17 mouse cellular contexts compared by ENCODE assay signal in genomic region chr6:115968700-115969099, GRCm38 (mm10). TPM values are rescaled to one million over a fixed set of nuclear protein-coding genes. Genes with fewer than 3 reads are reported as not detected.
DNase-seq lines count a peak whose midpoint lies in the region; ATAC-seq and TF ChIP-seq lines count a peak whose summit lies in the region.
"Had no signal": no experiment of that assay in that cellular context is flagged by ENCODE, and none has a peak within 500 bp of the region (broad histone marks: within the 10 kb centered on the region; RNA-seq: fewer than 3 reads in every experiment).

No protein-coding gene starts in this region.

- no peak for TF ChIP-seq EP300 in liver, postnatal 0 days (IDR thresholded peaks at IDR 0.05; ENCODE audit: low read depth)

- H3K36me3 ChIP-seq in liver, embryonic 13.5 days: peaks cover 3% of the 10 kb centered on the region; the same call in 1 of the 2 replicates
- peaks cover 4% of the 10 kb centered on the region; the same call in 1 of the 2 replicates for H3K36me3 ChIP-seq in liver, postnatal 0 days (replicated peaks; ENCODE audit: insufficient read depth, low read length)
- H3K36me3 ChIP-seq in myocyte (ENCODE audit: control insufficient read depth, insufficient read depth): peaks cover 2% of the 10 kb centered on the region
- H3K36me3 ChIP-seq: midbrain, embryonic 12.5 days had no signal

- H3K9ac ChIP-seq in liver, embryonic 13.5 days: no peak overlapping the region
- H3K9ac ChIP-seq in liver, postnatal 0 days (replicated peaks): no peak overlapping the region
- H3K9ac ChIP-seq: heart, embryonic 13.5 days; midbrain, embryonic 12.5 days had no signal

- H3K27me3 ChIP-seq in liver, embryonic 13.5 days: no peaks in the 10 kb centered on the region
- H3K27me3 ChIP-seq in liver, postnatal 0 days (ENCODE audit: insufficient read depth, low read length): no peaks in the 10 kb centered on the region
- no peaks in the 10 kb centered on the region for H3K27me3 ChIP-seq in myocyte (ENCODE audit: control insufficient read depth, insufficient read depth, insufficient read length)

- ATAC-seq in liver, embryonic 13.5 days (ENCODE audit: low read depth): 0 out of 2 replicates have a peak, but pooled peaks have one; percentile 4
- ATAC-seq in liver, postnatal 0 days: no peak
- ATAC-seq in granulocyte monocyte progenitor cell, adult 5-6 weeks (replicated peaks; ENCODE audit: poor library complexity, severe bottlenecking): peak; percentile 45
- ATAC-seq in activated CD4-positive, CD25-positive, alpha-beta regulatory T cell, adult 4 months: no peak

- H3K27ac ChIP-seq in liver, embryonic 13.5 days: no peak overlapping the region
- no peak overlapping the region for H3K27ac ChIP-seq in liver, postnatal 0 days (ENCODE audit: low read depth)
- H3K27ac ChIP-seq: heart, embryonic 13.5 days; midbrain, embryonic 12.5 days had no signal

- no peak for TF ChIP-seq POLR2A in myocyte (IDR thresholded peaks at IDR 0.05; ENCODE audit: insufficient read length, low read depth)

- H3ac ChIP-seq in myocyte (ENCODE audit: control insufficient read depth, insufficient read length): no peak overlapping the region

- no peak for TF ChIP-seq CTCF in liver, postnatal 0 days (IDR thresholded peaks at IDR 0.05; ENCODE audit: low read depth)

- peaks cover 35% of the 10 kb centered on the region for H3K4me1 ChIP-seq in liver, embryonic 13.5 days (replicated peaks)
- peaks cover 13% of the 10 kb centered on the region for H3K4me1 ChIP-seq in liver, postnatal 0 days (ENCODE audit: insufficient read depth)

- H3K4me3 ChIP-seq in liver, embryonic 13.5 days (replicated peaks): no peak overlapping the region
- H3K4me3 ChIP-seq in liver, postnatal 0 days (ENCODE audit: low read depth, low read length): no peak overlapping the region
- H3K4me3 ChIP-seq in myocyte: no peak overlapping the region
- H3K4me3 ChIP-seq: heart, embryonic 13.5 days; midbrain, embryonic 12.5 days had no signal

- 75% methylated on average over 6 of the region's 6 CpGs for WGBS in liver, embryonic 13.5 days (ENCODE audit: insufficient replicate concordance)
- 76% methylated on average over 6 of the region's 6 CpGs for WGBS in liver, postnatal 0 days (ENCODE audit: insufficient replicate concordance)

- peak; percentile 72 for DNase-seq in cerebellum, adult 11-12 months
- DNase-seq in cerebellum, adult 9-11 months: no peak
- DNase-seq in liver, embryonic 13.5 days: no peak
- DNase-seq in liver, postnatal 0 days: no peak
- DNase-seq in thymus, postnatal 25 days: no peak
- DNase-seq: kidney, postnatal 10 days; layer of hippocampus, postnatal 36 days; right cerebral cortex, postnatal 25 days had no signal

- H3K4me2 ChIP-seq in liver, embryonic 13.5 days: no peak overlapping the region
- H3K4me2 ChIP-seq in liver, postnatal 0 days (ENCODE audit: low read depth, low read length): no peak overlapping the region
- H3K4me2 ChIP-seq in myocyte (ENCODE audit: low read depth): no peak overlapping the region
- H3K4me2 ChIP-seq: heart, embryonic 13.5 days; midbrain, embryonic 12.5 days had no signal

- no peaks in the 10 kb centered on the region for H3K9me3 ChIP-seq in liver, embryonic 13.5 days (replicated peaks)
- no peaks in the 10 kb centered on the region for H3K9me3 ChIP-seq in liver, postnatal 0 days (ENCODE audit: low read length)
- H3K9me3 ChIP-seq: heart, embryonic 13.5 days; midbrain, embryonic 12.5 days had no signal

- no peaks in the 10 kb centered on the region for H3K79me2 ChIP-seq in myocyte (ENCODE audit: control insufficient read depth, insufficient read depth)

TF ChIP-seq in myocyte, 11 proteins besides CTCF, POLR2A, EP300 and RAD21:
- peak in 2 of 3 experiments; percentile 44 to 54 for TF ChIP-seq MYOG (IDR thresholded peaks at IDR 0.05; ENCODE audit: control insufficient read depth in 1 of 3, insufficient read depth in 1 of 3, insufficient read length in 2 of 3, low read depth in 2 of 3)
- TF ChIP-seq E2F4 (IDR thresholded peaks at IDR 0.05; ENCODE audit: insufficient read depth): no peak
- TF ChIP-seq MAX (IDR thresholded peaks at IDR 0.05; ENCODE audit: low read depth): no peak
- peak in 1 of 3 experiments; percentile 64 for TF ChIP-seq MYOD1 (IDR thresholded peaks at IDR 0.05; ENCODE audit: control insufficient read depth in 1 of 3, insufficient read length in 2 of 3, low read depth in 2 of 3)
- TF ChIP-seq CEBPB (IDR thresholded peaks at IDR 0.05; ENCODE audit: insufficient read depth, poor library complexity, severe bottlenecking): no peak
TF ChIP-seq in myocyte: peak in this region for 2.

RNA-seq across cellular contexts. Expression of gene H1foo, which starts 24.0 kb away (rescaled TPM):
- not detected in 2 replicates for polyA plus RNA-seq in liver, embryonic 13.5 days (2015; fragmentation: Nextera tagmentation; extraction: Ambion mirVana)
- not detected in 2 replicates for polyA plus RNA-seq in liver, postnatal 0 days (2015; fragmentation: Nextera tagmentation; extraction: Ambion mirVana)
- not detected in 2 replicates for total RNA-seq in granulocyte monocyte progenitor cell, adult 5-6 weeks (2014; fragmentation: Nextera tagmentation)
- total RNA-seq in granulocyte monocyte progenitor cell, adult 5-6 weeks (2017): not detected in 2 replicates
- polyA plus RNA-seq in myocyte (2012; fragmentation: generic; extraction: Trizol): not detected
- under 1 TPM in 1 of 2 experiments, not detected in 1; 0.52 TPM for polyA plus RNA-seq in activated CD4-positive, CD25-positive, alpha-beta regulatory T cell, adult 4 months (2017; shearing (Covaris generic))
- total RNA-seq: ES-E14; gastrocnemius, adult 18-20 months; layer of hippocampus, postnatal 36 days had no signal
- polyA plus RNA-seq: heart, embryonic 13.5 days; limb, embryonic 14.5 days; lung, embryonic 16.5 days; midbrain, embryonic 12.5 days had no signal

RNA-seq across cellular contexts. Expression of gene Plxnd1, which starts 26.1 kb away (rescaled TPM):
- 6.7 and 6.8 TPM in 2 replicates for polyA plus RNA-seq in liver, embryonic 13.5 days (2015; fragmentation: Nextera tagmentation; extraction: Ambion mirVana)
- 8.5 and 8.7 TPM in 2 replicates for polyA plus RNA-seq in liver, postnatal 0 days (2015; fragmentation: Nextera tagmentation; extraction: Ambion mirVana)
- total RNA-seq in granulocyte monocyte progenitor cell, adult 5-6 weeks (2014; fragmentation: Nextera tagmentation): 29.1 and 38.2 TPM in 2 replicates
- 43.3 and 46.6 TPM in 2 replicates for total RNA-seq in granulocyte monocyte progenitor cell, adult 5-6 weeks (2017)
- polyA plus RNA-seq in myocyte (2012; fragmentation: generic; extraction: Trizol): 39.4 TPM
- polyA plus RNA-seq in activated CD4-positive, CD25-positive, alpha-beta regulatory T cell, adult 4 months (2017; shearing (Covaris generic)): 10 to 100 TPM; 10.6 to 10.8 TPM

RNA-seq across cellular contexts. Expression of gene Rho, which starts 37.2 kb away (rescaled TPM):
- polyA plus RNA-seq in liver, embryonic 13.5 days (2015; fragmentation: Nextera tagmentation; extraction: Ambion mirVana): not detected in 2 replicates
- polyA plus RNA-seq in liver, postnatal 0 days (2015; fragmentation: Nextera tagmentation; extraction: Ambion mirVana): not detected in 2 replicates
- total RNA-seq in granulocyte monocyte progenitor cell, adult 5-6 weeks (2014; fragmentation: Nextera tagmentation): not detected in 2 replicates
- not detected in 2 replicates for total RNA-seq in granulocyte monocyte progenitor cell, adult 5-6 weeks (2017)
- 0.19 TPM for polyA plus RNA-seq in myocyte (2012; fragmentation: generic; extraction: Trizol)
- not detected for polyA plus RNA-seq in activated CD4-positive, CD25-positive, alpha-beta regulatory T cell, adult 4 months (2017; shearing (Covaris generic))
- polyA plus RNA-seq: heart, embryonic 13.5 days; midbrain, embryonic 12.5 days had no signal

Comparison
In these comparisons a context has a peak if more than half of its experiments do, and no peak if none do; other contexts are left out.
1. ATAC-seq: peak in liver, embryonic 13.5 days (single experiment) and granulocyte monocyte progenitor cell, adult 5-6 weeks (single experiment); none in liver, postnatal 0 days (single experiment) and activated CD4-positive, CD25-positive, alpha-beta regulatory T cell, adult 4 months (single experiment).